Mouse (Mus musculus): ENCODE results near the gene Ear14.
"Not testable (repeated sequence)": the region's sequence is repeated elsewhere in the genome, so short reads cannot be mapped to it uniquely, and the experiment has no call there.

The Ear14 gene

DNA sequence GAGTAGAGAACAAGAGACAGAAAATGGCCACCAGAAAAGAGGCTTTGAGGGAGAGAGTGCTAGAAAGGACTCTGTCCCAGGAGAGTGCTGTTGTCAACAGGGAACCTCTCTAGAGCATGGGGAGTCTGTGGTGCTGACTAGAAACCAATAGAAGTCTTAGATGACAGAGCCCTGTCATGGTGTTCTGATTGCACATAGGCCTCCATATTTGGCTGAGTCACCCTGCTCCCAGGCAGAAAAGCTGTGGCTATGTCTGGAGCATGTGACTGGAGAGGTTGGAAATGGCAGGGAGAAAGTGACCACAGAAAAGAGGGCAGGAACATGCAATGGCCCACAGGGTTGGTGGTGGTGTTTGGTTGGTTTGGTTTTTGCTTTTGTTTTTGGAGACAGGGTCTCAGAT lies 49.0 kb downstream of the Ear14 start:
- DNase-seq (ENCODE audit: low read depth), result not testable (repeated sequence)

GRCm38 (mm10) chr14:51253569-51253968 lies 50.4 kb downstream of the Ear14 start:
- DNase-seq (ENCODE audit: low read depth), result no peak
